Mouse (Mus musculus): ENCODE results near the gene Mansc4.
A peak's percentile ranks its signal among the peaks of the same experiment; 100 is the strongest.

Gene Mansc4

DNA sequence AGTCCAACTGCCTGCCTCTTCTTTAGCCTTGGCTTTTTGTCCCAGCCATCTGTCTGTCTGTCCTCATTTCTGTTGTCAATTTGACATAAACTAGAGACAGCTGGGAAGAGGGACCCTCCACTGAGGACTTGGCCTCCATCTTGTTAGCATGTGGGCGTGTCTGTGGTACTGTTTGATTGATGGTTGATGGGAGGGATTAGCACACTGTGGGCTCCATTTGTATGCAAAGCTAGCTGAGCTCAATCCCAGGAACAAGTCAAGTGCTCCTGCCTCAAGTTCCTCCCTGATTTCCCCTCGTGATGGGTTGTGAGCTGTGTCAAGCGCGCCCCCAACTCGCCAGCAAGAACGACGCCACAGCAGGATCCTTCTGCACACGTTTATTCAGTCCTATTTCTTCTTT is 10.0 kb downstream of the Mansc4 start:
- no peak for DNase-seq

DNA sequence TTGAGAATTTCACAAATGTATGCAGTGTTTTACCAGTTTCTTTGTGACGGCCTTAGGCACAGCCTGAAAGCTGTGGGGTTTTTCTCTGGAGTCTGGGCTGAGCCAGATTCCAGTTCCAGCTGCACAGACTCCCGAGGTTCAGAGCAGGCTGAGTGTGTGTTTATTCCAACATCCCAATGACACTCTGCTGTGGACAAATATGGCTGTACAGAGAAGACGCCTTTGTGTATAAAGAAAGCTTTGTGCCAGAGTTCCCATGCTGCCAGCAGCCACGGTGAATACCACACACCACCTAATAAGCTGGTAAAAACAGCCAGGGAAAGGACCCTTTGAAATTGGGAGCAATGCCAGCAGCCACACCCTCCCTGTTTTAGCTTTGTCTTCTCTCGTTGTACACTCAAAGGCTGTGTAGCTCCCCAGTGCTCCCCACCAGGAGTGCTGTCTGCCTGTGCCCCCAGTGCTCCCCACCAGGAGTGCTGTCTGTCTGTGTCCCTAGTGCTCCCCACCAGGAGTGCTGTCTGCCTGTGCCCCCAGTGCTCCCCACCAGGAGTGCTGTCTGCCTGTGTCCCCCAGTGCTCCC is 10.9 kb downstream of the Mansc4 start:
- DNase-seq = no peak

DNA sequence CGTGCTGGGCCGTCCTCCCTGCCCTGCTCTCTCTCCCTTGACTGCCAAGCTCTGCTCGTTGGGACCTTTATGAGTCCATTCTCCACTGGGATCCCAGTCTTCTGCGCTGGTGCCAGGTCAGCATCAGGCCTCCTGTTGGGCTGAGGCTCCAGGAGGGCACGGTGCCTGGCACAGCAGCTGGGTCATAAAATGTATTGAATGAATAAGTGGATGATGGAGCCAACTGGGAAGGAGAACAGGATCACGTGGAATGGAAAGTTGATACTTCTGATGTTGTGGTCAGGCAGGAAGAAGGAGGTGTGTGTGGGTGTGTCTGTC is 21.9 kb downstream of the Mansc4 start:
- no peak for DNase-seq

DNA sequence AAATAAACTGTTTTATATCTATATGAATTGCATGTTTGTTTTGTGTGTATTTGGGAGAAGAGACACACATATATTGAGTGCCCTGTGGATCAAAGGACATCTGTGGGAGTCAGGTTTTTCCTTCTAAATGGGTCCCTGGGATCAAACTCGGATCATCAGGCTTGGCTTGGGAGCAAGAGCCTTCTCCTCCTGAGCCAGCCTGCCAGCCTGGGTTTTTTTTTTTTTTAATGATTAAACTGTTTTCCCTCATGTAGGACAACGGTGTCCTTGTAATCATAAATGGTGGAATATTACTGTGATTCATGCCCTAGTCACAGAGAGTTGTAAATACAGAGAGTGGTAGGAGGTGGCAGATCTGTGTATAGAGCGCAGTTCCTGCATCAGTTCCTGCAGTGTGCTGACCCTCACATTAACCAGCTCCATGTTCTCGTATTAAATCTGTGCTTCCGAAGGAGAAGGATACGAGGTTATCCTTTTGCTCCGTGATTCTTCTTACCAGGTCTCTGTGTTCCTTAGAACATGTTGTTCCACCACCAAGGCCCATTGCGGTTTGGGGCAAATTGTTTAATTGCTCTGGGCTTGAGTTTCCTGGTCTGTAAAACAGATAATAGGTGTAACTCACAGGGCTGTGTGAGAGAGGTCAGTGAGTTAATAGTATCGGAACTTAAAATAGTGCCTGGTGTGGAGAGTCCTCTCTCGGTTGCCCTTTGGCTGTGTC is 22.4 kb downstream of the Mansc4 start:
- DNase-seq = no peak

DNA sequence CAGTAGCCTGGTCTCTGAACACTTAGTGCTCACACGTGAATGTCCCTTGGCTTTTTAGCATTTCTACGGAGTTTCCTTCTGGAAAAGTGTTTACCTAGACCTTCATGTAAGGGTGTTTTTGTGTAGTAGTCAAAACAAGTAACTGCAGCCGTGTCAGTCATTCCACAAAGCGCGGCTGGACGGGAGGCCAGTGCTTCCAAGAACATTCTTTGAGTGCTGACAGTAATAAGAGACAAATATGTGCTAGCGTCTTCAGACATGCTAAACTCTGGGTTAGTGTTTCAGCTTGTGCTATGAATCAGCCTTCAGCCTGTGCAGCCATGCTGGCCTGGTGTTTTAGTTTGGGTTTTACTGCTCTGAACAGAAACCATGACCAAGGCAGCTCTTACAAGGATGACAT is 24.1 kb downstream of the Mansc4 start:
- DNase-seq = no peak

DNA sequence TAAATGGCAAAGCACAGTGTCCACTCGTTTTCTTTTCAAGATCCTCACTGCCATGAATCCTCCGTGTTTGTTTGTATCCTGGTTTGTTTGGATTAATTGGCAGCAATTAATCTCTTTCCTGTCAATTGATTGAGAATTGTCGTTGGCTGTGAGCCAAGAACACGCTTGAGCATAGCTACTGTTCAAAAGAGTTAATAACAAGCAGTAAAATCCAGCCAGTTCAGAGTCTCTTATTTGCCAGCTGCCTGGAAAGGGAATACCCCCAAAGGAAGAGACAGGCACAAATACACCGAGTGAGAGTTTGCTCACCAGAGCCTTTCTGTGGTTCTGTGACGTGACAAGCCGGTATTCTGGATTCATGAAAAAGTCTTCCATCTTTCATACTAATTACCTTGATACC is 24.8 kb downstream of the Mansc4 start:
- no peak for DNase-seq

DNA sequence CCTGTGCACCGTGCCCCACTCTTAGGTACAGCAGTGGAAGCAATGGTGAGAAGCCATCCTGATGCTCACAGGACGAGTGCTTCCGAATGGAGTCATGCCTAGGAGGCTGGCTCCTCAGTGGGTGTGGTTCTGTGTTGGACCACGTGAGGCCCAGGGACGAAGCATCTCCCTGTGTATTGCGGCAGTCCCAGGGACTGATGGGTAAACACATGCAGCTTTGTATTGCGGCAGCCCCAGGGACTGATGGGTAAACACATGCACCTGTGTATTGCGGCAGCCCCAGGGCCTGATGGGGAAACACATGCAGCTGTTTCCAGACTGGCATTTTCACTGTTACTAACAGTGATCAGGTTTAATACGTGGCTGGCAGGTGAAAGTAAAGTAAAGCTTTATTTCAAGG is 25.2 kb downstream of the Mansc4 start:
- DNase-seq = no peak

DNA sequence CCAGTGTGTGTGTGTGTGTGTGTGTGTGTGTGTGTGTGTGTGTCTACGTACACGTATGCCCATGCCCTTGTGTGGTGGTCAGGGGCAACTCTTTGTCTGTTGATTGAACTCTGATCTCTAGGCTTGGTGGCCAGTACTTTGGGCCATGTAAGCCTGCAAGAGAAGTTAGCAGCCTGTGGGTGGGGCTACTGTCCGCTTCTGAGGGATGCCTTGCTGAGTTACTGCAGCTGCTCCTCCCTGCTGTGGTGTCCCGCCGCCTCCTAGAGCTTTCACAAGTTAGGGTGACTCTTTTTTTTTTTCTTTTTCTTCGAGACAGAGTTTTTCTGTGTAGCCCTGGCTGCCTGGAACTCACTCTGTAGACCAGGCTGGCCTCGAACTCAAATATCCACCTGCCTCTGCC is 27.5 kb downstream of the Mansc4 start:
- DNase-seq = no peak

DNA sequence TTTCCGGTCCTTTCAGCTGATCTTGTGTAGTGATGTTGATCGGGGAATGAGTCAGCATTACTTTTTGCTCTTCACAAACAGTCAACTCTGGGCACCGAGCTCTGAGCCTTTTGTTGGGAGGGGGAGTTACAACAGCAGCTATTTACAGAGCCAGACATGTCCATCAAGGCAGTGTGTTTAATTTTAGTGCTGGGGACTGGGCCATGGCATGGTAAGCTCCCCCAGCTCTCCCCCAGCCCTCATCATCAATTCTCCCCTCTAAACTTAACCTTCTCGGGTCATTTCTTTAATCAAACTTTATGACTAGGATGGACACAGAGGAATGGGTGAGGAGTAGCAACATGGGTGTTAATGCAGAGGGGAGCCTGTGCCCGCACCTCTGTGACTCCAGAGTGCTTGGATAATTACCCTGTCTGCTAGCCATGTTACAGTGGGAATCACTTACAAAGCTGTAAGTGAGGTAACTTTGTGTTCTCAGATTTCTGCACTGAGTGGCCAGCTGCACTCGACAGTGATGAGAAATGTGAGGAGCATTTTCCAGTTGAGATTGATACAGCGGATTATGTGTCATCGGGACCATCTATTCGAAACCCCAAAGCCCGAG is 31.4 kb downstream of the Mansc4 start:
- no peak for DNase-seq

DNA sequence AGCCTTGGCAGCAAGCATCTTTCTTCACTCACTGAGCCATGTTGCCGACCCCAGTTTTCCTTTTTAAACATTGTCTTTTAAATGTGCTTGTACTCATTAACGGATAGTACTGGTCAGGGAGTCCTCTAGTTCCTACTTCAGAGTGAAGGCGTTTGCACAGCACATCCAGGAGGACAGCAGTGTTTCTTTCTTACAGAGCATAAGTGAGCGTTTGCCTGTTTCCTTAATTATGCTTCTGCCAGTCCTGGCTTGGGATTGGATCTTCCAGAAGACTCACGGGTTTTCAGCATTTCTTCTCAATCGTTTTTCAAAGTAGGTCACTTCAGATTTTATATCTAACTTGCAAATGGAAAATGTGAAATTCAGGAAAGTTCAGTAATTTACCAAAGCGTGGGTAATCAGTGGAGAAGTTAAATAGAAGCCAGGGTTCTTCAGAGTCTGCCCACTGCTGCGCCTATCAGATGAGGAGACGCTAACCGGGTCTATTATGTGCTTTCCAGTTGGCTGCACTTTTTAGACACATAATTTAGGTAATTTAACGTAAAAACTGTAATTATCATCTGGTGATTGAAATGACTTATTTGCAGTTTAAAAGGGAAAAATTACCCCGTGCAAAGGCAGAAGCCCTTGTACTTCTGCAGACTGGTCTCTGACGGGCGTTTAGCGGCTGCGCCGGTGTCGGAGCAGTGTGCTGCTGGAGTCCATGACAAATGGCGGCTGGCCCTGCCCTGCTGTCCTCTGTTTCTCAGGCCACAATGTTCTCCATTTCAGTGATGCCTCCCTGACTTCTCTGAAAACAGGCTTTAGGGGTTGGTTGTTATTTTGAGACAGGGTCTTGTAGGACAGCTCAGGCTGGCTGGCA is 32.8 kb downstream of the Mansc4 start:
- DNase-seq = no peak

DNA sequence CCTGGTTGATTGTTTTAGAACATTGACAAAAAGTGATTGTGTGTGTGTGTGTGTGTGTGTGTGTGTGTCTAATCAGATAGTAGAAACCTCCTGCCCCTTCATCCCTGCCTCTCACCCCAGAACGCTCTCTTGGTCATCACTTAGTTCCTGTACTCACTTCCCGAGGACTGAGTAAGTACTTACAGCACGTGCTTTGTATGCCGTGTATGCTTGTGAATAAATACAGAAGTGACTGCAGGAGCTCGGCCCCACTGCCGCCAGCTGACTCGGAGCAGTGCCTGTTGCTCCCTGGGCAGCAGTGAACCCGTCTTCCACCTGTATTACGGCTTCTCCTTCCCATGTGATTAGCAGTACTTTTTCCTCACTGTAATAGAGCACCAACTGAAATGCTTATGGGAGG is 34.4 kb downstream of the Mansc4 start:
- DNase-seq = no peak

DNA sequence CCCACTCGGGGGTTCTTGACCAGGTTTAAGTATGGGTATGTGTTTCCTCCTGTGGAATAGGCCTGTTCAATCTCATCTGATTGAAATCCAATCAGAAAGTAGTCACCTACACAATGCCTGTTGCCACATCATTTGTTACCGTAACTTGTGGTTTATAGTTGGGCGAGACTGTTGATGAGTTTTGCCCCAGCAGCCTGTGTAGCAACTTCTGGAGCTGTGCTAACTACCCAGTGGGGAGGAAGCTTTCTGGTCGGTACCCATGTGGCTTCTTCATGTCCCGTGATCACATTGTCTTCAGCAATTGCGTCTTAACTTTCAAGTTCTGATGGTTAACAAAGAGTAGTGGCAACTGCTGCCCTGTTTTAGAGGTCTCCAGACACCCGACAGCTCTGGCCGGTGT is 35.2 kb downstream of the Mansc4 start:
- DNase-seq = no peak

DNA sequence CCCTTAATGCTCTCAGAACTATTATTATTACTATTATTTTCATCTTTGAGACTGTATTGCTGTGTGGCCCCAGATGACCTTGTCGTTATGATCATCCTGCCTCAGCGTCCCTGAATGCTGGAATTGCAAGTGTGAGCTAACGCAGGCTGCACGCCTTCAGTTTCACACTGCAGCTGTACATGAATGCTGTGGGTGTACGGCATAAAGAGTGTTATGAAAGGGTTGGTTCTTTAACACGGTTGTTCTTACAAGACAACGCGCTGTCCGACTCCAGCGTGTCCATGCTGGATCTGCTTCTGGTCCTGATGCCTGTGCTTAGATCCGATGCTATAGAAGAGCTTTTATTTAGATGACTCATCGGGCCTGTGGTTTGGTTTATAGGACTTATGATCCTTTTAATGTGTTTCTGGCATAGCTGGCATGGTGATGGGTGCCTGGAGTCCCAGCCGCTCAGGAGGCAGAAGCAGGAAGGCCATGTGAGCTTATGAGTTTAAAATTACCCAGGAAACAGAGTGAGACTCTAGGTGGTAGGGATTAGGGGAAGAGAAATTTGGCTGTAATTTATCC is 37.5 kb downstream of the Mansc4 start:
- DNase-seq = no peak

DNA sequence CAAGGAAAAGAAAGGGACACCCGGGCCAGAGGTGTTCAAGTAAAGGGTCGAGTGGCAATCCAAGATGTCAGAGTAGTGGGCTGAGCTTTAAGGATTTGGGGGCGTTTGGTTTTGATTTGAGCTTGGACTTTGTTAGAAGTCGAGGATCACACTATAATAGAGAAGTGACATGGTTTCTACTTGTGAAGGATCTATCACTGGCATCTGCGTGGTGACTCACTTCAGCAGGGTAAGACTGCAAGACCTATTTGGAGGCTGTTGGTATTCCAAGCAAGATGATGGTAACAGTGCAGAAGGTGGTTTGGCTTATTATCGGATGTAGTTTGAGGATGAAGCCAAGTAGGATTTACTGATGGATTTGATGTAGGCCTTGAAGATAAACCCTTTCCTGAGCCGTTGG is 43.2 kb downstream of the Mansc4 start:
- no peak for DNase-seq

DNA sequence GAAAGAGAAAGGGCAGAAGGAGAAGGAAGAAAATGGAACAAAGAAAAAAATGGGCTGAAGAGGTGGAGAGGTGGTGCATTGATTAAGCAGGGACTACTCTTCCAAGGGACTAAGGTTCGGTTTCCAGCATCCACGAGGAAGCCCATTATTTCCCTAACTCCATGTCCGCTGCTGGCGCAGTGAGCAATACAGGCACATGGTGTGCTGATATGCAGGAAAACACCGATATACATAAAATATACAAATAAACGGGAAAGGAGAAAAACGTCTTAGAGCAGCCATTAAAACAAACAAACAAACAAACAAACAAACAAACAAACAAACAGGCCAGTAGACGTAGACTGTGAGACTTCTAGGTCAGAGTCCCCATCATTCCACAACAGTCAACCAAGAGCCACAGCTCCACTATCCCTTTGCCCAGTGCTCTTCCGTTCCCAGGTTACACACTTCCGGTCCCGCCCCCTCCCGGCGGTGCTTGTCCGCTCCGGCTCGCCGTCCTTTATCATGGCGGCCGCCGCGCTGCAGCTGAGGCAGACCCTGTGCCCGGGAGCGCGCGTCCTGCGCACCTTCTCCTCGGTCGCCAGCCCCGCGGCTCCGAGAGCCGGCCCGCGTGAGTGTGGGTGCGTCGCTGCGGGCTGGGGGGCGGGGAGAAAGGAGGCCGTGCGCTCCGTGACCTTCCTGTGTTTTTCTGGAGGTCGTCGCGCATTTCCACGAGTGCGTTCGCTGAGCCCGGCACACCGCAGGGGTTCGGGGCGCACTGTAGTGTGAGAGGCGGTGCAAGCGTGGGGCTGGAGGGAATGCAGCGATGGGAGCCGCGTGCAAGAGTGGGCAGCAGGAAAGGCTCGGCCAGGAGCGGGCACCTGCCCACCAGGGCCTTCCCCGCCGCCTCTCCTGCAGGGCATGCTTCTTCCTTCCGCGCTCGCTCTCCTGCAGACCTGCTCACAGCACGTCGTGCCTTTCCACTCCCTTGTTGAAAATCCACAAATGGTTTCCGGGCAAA is 44.2 kb downstream of the Mansc4 start, which contains the start of gene Mrps35:
Gene Mrps35, plus strand, starts transcription at position 474 of the 1,000 bp plus-strand sequence.
- DNase-seq = peak; percentile 89

DNA sequence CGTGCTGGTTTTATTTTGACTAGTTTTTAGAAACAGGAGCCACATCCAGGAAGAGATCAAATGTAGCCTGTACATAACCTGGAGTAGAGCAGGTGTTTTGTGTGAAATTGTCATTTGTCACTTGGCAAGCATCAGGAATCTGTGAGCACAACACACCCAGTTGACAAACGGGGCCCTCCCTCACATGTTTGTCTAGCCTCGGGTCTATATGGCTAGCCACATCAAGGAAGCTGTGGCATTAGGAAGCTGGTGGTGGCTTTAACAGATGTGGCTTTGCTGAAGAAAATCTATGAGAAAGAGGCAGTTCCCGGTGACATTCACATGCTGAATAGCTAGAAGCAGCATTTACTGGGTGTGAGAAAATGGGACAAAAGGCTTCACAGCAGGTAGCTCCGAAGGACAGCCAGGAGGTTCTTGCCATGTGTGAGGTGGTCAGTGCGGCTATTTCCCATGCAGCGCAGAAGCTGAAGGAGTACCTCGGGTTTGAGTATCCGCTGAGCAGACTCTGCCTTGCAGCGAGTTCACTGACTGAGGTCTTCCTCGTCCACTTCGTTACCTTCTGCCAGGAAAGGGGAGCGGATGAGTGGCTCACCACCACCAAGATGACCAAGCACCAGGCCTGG is 54.4 kb downstream of the Mansc4 start, which contains the start of gene Rep15:
Gene Rep15, plus strand, starts transcription at position 282 of the 623 bp plus-strand sequence.
- DNase-seq = no peak

DNA sequence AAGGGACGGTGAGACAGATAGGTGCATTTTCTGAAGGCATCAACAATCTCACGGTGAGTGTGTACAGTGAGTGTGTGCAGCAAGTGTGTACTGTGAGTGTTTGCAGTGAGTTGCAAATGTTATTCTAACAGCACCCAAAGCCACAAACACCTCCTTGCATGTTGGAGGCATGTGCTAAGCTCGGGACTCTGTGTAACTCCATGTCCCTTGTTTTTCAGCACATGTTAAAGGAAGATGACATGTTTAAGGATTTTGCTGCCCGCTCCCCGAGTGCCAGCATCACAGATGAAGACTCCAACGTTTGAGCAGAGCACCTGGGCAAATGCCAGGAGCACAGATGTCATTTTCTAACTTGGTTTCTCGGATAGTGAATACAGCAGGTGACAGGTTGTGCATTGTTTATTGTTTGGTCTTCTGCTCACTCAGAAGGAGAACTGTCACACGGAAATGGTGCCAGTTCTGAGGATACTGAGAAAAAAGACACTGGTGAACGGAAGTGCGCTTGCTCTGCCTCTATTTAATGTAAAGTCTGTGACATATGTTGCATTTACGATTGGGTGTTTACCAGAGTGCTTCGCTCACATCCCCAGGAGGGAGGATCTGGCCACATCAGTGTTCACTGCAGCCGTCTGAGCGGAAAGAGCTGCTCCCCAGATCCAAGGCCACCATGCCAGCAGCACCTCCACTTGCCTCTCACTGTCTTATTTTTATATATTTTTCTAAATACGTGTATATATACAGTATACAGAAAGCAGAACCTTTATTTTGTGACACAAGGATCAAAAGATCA is 56.5 kb downstream of the Mansc4 start:
- DNase-seq = no peak

DNA sequence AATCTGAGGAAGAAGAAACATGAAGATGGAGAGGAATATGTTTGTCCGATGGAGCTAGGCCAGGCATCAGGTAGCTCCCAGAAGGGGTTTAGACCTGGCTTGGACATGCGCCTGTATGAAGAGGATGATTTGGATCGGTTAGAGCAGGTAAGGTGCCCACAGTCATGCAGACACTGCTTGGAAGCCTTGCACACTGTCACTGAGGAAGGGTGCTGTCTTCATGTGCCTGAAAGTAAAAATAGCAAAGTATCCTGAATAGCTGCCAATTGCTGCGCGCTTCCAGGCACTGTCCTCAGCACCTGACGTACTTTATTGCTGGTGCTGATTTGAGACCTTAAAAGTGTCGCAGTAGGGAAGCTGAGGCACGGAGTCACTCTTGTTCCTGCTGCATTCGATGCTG is 57.2 kb downstream of the Mansc4 start:
- DNase-seq = no peak

DNA sequence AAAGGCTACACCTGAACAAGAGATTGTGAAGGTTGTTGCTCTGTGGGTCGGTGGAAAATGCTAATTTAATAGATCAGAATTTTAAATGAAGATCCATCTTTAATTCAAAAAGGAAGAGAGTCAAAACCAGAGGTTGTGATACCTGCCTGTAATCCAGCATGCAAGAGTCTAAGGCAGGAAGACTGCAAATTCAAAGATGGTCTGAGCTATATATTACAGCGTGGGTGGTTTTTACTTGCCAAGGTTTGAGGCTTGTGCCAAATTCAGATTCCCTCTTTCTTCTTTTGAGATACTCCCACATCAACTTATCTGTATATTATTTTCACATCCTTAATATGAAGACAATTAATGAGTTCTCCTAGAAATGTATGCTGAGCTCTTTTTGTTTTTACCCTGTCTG is 58.4 kb downstream of the Mansc4 start:
- DNase-seq = no peak
